ENCODE assay signal across 11 mouse cellular contexts in the genomic region with DNA sequence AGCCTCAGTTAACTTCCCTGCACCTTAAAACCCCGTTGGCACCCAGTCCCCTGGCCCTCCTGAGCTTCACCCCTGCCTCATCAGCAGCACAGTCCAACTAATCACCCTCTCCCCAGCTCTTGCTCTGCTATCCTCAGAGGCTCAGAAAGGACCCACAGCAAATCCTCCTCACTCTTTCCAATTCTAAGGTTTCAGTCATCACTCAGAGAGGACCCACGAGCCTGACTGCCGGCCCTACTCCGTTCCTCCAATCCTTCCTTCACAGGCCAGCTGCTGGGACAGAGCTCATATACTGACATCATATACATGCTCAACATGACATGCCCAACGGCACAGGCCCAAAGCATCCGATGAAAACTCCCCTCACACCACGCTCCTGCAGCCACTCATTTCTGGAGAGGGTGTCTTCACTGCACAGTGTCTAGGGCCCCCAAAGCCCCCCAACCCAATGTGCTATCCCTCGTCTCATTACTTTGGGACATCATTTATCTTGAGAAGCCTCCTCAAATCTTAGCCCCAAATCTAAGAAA. TPM values are rescaled to one million over a fixed set of nuclear protein-coding genes. Genes with fewer than 3 reads are reported as not detected.
DNase-seq lines count a peak whose midpoint lies in the region; ATAC-seq and TF ChIP-seq lines count a peak whose summit lies in the region.
"Had no signal": no experiment of that assay in that cellular context is flagged by ENCODE, and none has a peak within 500 bp of the region (broad histone marks: within the 10 kb centered on the region; RNA-seq: fewer than 3 reads in every experiment).

No protein-coding gene starts in this region.

- peaks cover 54% of the 10 kb centered on the region for H3K4me1 ChIP-seq in heart, embryonic 16.5 days (ENCODE audit: control insufficient read depth, insufficient read depth, low read length)
- H3K4me1 ChIP-seq in limb, embryonic 14.5 days (ENCODE audit: control insufficient read depth, insufficient read depth, low read length) = peaks cover 4% of the 10 kb centered on the region; the same call in 1 of the 2 replicates

- peak overlapping the region; percentile 44 for H3K9ac ChIP-seq in heart, embryonic 16.5 days (ENCODE audit: low read length)
- H3K9ac ChIP-seq in limb, embryonic 14.5 days (ENCODE audit: low read depth, low read length, severe bottlenecking) = no peak overlapping the region; the same call in 1 of the 2 replicates

- H3K27ac ChIP-seq in heart, embryonic 16.5 days (ENCODE audit: low read length) = peak overlapping the region; percentile 87
- no peak overlapping the region for H3K27ac ChIP-seq in limb, embryonic 14.5 days (replicated peaks; ENCODE audit: low read depth, low read length)

- no peak for TF ChIP-seq POLR2A in limb, embryonic 14.5 days (IDR thresholded peaks at IDR 0.05; ENCODE audit: borderline replicate concordance, extremely low read depth, insufficient read depth, insufficient read length)

- peak overlapping the region; percentile 26 for H3K4me3 ChIP-seq in heart, embryonic 16.5 days (ENCODE audit: low read length)
- no peak overlapping the region for H3K4me3 ChIP-seq in limb, embryonic 14.5 days (replicated peaks; ENCODE audit: low read length)
- H3K4me3 ChIP-seq: megakaryocyte, embryonic 14.5 days had no signal

- no peak for ATAC-seq in cerebellum, adult (ENCODE audit: insufficient number of reproducible peaks, low FRiP score, low TSS enrichment)
- no peak for ATAC-seq in heart, embryonic 16.5 days (replicated peaks; ENCODE audit: extremely low read depth, insufficient read depth, low FRiP score)
- ATAC-seq in limb, embryonic 14.5 days (ENCODE audit: low FRiP score, low read depth) = no peak
- no peak for ATAC-seq in CD4-positive, CD25-positive, alpha-beta regulatory T cell, adult 4 months

- DNase-seq in cerebellum, adult 9-11 months = peak; percentile 63
- DNase-seq in heart, adult 9 months (ENCODE audit: low spot score in 2 of 2) = no peak
- peak; percentile 49 to 58 for DNase-seq in cerebellum, postnatal 25 days
- no peak for DNase-seq in limb, embryonic 14.5 days (ENCODE audit: low spot score)
- DNase-seq in right cerebral cortex, postnatal 14 days = no peak
- DNase-seq: lung, adult 2 months had no signal

- peak overlapping the region; percentile 87 for H3K4me2 ChIP-seq in heart, embryonic 16.5 days (ENCODE audit: low read depth, low read length)
- H3K4me2 ChIP-seq in limb, embryonic 14.5 days (replicated peaks; ENCODE audit: low read depth, low read length, severe bottlenecking) = peak overlapping the region; percentile 93; the same call in 1 of the 2 replicates

- H3K27me3 ChIP-seq in heart, embryonic 16.5 days (ENCODE audit: control insufficient read depth, insufficient read depth, low read length) = no peaks in the 10 kb centered on the region
- no peaks in the 10 kb centered on the region for H3K27me3 ChIP-seq in limb, embryonic 14.5 days (ENCODE audit: control insufficient read depth, insufficient read depth, low read length)

- H3K36me3 ChIP-seq in heart, embryonic 16.5 days (ENCODE audit: control insufficient read depth, insufficient read depth) = peaks cover 9% of the 10 kb centered on the region; the same call in 1 of the 2 replicates
- H3K36me3 ChIP-seq in limb, embryonic 14.5 days (ENCODE audit: control insufficient read depth, insufficient read depth, low read length) = peaks cover 19% of the 10 kb centered on the region

- WGBS in heart, embryonic 16.5 days = 59% methylated on average over 8 of the region's 8 CpGs
- WGBS in limb, embryonic 14.5 days = 69% methylated on average over 8 of the region's 8 CpGs

- H3K9me3 ChIP-seq in heart, embryonic 16.5 days (replicated peaks; ENCODE audit: control insufficient read depth, low read length) = no peaks in the 10 kb centered on the region
- no peaks in the 10 kb centered on the region for H3K9me3 ChIP-seq in limb, embryonic 14.5 days (ENCODE audit: control insufficient read depth, low read length)

RNA-seq across cellular contexts. Expression of gene Ppfia4, which starts 10.1 kb away (rescaled TPM):
- 10.6 and 11.4 TPM in 2 replicates for polyA plus RNA-seq in heart, embryonic 16.5 days (2015; fragmentation: Nextera tagmentation; extraction: Ambion mirVana)
- polyA plus RNA-seq in limb, embryonic 14.5 days (2012; rRNA removed) = 32.3 and 38.9 TPM in 2 replicates
- 10.1 and 10.9 TPM in 2 replicates for polyA plus RNA-seq in limb, embryonic 14.5 days (2014; fragmentation: Nextera tagmentation; extraction: Ambion mirVana)
- under 1 TPM in 1 of 2 experiments, not detected in 1; 0.20 TPM for polyA plus RNA-seq in CD4-positive, CD25-positive, alpha-beta regulatory T cell, adult 4 months (2017; shearing (Covaris generic))

RNA-seq across cellular contexts. Expression of gene Tmem183a, which starts 18.9 kb away (rescaled TPM):
- 57.5 and 60.4 TPM in 2 replicates for polyA plus RNA-seq in heart, embryonic 16.5 days (2015; fragmentation: Nextera tagmentation; extraction: Ambion mirVana)
- 83.0 and 110 TPM in 2 replicates for polyA plus RNA-seq in limb, embryonic 14.5 days (2012; rRNA removed)
- 77.8 and 86.8 TPM in 2 replicates for polyA plus RNA-seq in limb, embryonic 14.5 days (2014; fragmentation: Nextera tagmentation; extraction: Ambion mirVana)
- polyA plus RNA-seq in CD4-positive, CD25-positive, alpha-beta regulatory T cell, adult 4 months (2017; shearing (Covaris generic)) = 10 to 100 TPM; 20.3 to 23.8 TPM

RNA-seq across cellular contexts. Expression of gene 4933406M09Rik, which starts 42.9 kb away (rescaled TPM):
- polyA plus RNA-seq in heart, embryonic 16.5 days (2015; fragmentation: Nextera tagmentation; extraction: Ambion mirVana) = not detected in 2 replicates
- polyA plus RNA-seq in limb, embryonic 14.5 days (2012; rRNA removed) = not detected in 2 replicates
- not detected in 2 replicates for polyA plus RNA-seq in limb, embryonic 14.5 days (2014; fragmentation: Nextera tagmentation; extraction: Ambion mirVana)
- not detected for polyA plus RNA-seq in CD4-positive, CD25-positive, alpha-beta regulatory T cell, adult 4 months (2017; shearing (Covaris generic))
- polyA plus RNA-seq: C2C12; lung, adult 2 months had no signal

RNA-seq across cellular contexts. Expression of gene Myog, which starts 53.1 kb away (rescaled TPM):
- 2.0 and 3.3 TPM in 2 replicates for polyA plus RNA-seq in heart, embryonic 16.5 days (2015; fragmentation: Nextera tagmentation; extraction: Ambion mirVana)
- polyA plus RNA-seq in limb, embryonic 14.5 days (2012; rRNA removed) = 162 and 165 TPM in 2 replicates
- polyA plus RNA-seq in limb, embryonic 14.5 days (2014; fragmentation: Nextera tagmentation; extraction: Ambion mirVana) = 118 and 149 TPM in 2 replicates
- polyA plus RNA-seq in CD4-positive, CD25-positive, alpha-beta regulatory T cell, adult 4 months (2017; shearing (Covaris generic)) = not detected

Comparison
In these comparisons a context has a peak if more than half of its experiments do, and no peak if none do; other contexts are left out.
1. DNase-seq: peak in cerebellum, adult 9-11 months (single experiment) and cerebellum, postnatal 25 days (2 of 2); none in heart, adult 9 months (0 of 2), limb, embryonic 14.5 days (single experiment) and right cerebral cortex, postnatal 14 days (single experiment).